Mouse (Mus musculus): ENCODE measurements around the gene Llgl2. TPM values are rescaled to one million over a fixed set of nuclear protein-coding genes. Genes with fewer than 3 reads are reported as not detected.

The Llgl2 gene
- polyA plus RNA-seq, 1 experiment from 2014 or later, result 66.0 TPM

DNA sequence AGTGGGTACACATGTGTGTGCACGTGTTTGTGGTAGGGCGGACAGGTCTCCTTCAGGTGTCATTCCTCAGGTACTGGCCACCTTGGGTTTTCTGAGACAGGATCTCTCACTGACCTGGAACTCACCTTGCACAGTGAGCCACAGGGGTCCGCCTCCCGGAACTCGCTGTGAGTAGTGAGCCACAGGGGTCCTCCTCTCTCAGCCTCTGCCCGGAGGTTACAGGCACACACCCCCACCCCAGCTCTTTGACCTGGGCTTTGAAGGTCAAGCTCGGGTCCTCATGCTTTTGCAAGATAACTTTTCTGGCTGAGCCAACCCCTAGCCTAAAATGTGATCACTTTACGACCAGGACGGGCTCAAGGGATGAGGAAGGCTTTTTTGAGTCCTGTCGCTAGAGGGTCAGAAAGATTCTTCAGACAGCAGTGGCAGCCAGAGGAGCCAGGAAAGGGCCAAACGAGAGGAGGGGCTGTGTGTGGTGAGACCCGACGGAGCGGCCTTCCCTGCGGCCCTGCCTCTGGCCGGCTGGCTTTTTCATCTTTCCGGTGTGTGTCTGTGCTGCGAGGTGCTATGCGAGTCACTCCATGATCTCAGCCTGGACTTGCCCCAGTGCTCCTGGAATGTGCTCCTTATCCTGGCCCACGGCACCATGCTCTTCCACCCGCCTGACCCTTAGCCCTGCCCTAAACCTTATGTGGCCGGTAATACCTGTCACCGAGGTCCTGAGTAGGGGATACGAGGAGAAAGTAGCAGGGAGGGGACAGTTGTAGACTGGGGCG lies 6.9 kb downstream of the Llgl2 start:
- Histone ChIP-seq H3K27ac (ENCODE audit: low read length) (peak overlapping the region; percentile 90), H3K9me3 (ENCODE audit: low read length) (no peaks in the 10 kb centered on the region), H3K4me3 (ENCODE audit: low read depth, low read length) (no peak overlapping the region), H3K4me2 (replicated peaks; ENCODE audit: low read depth, low read length) (peak overlapping the region; percentile 29), H3K9ac (replicated peaks; ENCODE audit: low read depth) (peak overlapping the region; percentile 19), H3K36me3 (ENCODE audit: insufficient read depth, low read length) (no peaks in the 10 kb centered on the region), H3K4me1 (ENCODE audit: insufficient read depth, low read depth, low read length) (peaks cover 24% of the 10 kb centered on the region; the same call in 1 of the 2 replicates), H3K27me3 (replicated peaks; ENCODE audit: insufficient read depth, low read length) (no peaks in the 10 kb centered on the region)
- no peak for TF ChIP-seq CTCF (IDR thresholded peaks at IDR 0.05)
- no peak for TF ChIP-seq EP300 (IDR thresholded peaks at IDR 0.05)
- WGBS, result 22% methylated on average over 24 of the region's 25 CpGs
- peak; percentile 32 for DNase-seq (ENCODE audit: low spot score)
- ATAC-seq, result peak; percentile 8

DNA sequence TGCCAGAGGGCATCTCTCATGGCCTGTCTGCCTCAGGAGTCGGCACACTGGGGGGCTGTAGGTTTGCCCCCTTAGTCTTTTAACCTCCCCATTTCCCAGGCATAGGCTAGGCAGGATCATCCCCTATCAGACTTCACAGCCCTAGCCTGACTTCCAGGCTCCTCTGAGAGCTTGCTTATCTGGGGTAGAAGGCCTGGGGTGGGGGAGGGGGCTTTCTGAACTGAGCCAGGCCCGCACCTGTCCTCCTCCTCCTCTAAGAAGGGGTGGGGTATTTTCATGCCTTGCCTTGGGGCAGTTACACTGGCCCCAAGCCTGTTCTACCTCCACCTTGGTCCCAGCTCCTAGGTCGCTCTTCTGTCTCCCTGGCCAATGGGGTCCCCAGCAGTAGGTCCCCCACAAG lies 7.7 kb downstream of the Llgl2 start:
- Histone ChIP-seq H3K4me2 (replicated peaks; ENCODE audit: low read depth, low read length) (peak overlapping the region; percentile 29), H3K27ac (ENCODE audit: low read length) (peak overlapping the region; percentile 90), H3K36me3 (ENCODE audit: insufficient read depth, low read length) (no peaks in the 10 kb centered on the region), H3K4me3 (ENCODE audit: low read depth, low read length) (no peak overlapping the region), H3K9me3 (ENCODE audit: low read length) (no peaks in the 10 kb centered on the region), H3K9ac (replicated peaks; ENCODE audit: low read depth) (no peak overlapping the region), H3K4me1 (ENCODE audit: insufficient read depth, low read depth, low read length) (peaks cover 24% of the 10 kb centered on the region; the same call in 1 of the 2 replicates), H3K27me3 (replicated peaks; ENCODE audit: insufficient read depth, low read length) (no peaks in the 10 kb centered on the region)
- ATAC-seq (no peak), DNase-seq (ENCODE audit: low spot score) (no peak)
- TF ChIP-seq EP300 (IDR thresholded peaks at IDR 0.05), result no peak
- TF ChIP-seq CTCF (IDR thresholded peaks at IDR 0.05), result no peak
- 37% methylated on average over 3 of the region's 3 CpGs for WGBS

DNA sequence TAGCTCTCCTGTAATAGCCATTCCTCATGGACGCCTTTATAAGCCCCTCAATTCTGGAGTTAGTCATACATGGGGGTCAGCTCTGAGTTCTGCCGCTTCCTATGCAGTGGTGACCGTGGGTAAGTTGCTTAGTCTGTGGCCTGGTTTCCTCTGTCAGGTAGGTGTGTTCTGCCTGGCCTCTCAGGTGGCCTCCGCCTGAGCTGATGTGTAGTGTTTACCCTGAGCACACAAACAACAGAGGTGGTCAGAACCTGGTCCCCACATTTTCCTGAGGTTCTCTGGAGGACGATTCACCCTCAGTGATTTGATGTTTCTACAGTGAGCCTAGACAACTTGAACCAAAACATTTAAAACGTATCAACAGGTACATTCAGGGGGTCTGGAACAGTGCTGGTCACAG lies 8.2 kb downstream of the Llgl2 start:
- TF ChIP-seq CTCF (IDR thresholded peaks at IDR 0.05), result no peak
- no peak for TF ChIP-seq EP300 (IDR thresholded peaks at IDR 0.05)
- H3K4me1 ChIP-seq (ENCODE audit: insufficient read depth, low read depth, low read length), result peaks cover 24% of the 10 kb centered on the region; the same call in 1 of the 2 replicates
- no peaks in the 10 kb centered on the region for H3K36me3 ChIP-seq (ENCODE audit: insufficient read depth, low read length)
- ATAC-seq, result peak; percentile 12; the same call in 1 of the 2 replicates
- no peaks in the 10 kb centered on the region for H3K9me3 ChIP-seq (ENCODE audit: low read length)
- no peak overlapping the region for H3K4me3 ChIP-seq (ENCODE audit: low read depth, low read length)
- H3K27me3 ChIP-seq (replicated peaks; ENCODE audit: insufficient read depth, low read length), result no peaks in the 10 kb centered on the region
- DNase-seq (ENCODE audit: low spot score), result peak; percentile 62
- 50% methylated on average over 6 of the region's 6 CpGs for WGBS
- H3K4me2 ChIP-seq (replicated peaks; ENCODE audit: low read depth, low read length), result peak overlapping the region; percentile 29
- H3K9ac ChIP-seq (replicated peaks; ENCODE audit: low read depth), result no peak overlapping the region
- peak overlapping the region; percentile 90 for H3K27ac ChIP-seq (ENCODE audit: low read length)

- Histone ChIP-seq H3K36me3 (ENCODE audit: insufficient read depth, low read length) (no peaks in the 10 kb centered on the region), H3K4me3 (ENCODE audit: low read depth, low read length) (no peak overlapping the region), H3K27me3 (replicated peaks; ENCODE audit: insufficient read depth, low read length) (no peaks in the 10 kb centered on the region), H3K27ac (ENCODE audit: low read length) (peak overlapping the region; percentile 90), H3K4me2 (replicated peaks; ENCODE audit: low read depth, low read length) (peak overlapping the region; percentile 6; the same call in 1 of the 2 replicates), H3K4me1 (ENCODE audit: insufficient read depth, low read depth, low read length) (peaks cover 24% of the 10 kb centered on the region; the same call in 1 of the 2 replicates), H3K9me3 (ENCODE audit: low read length) (no peaks in the 10 kb centered on the region), H3K9ac (replicated peaks; ENCODE audit: low read depth) (0 out of 2 replicates have a peak overlapping the region, but pooled peaks have one; percentile 4)
- TF ChIP-seq CTCF (IDR thresholded peaks at IDR 0.05), result no peak
- TF ChIP-seq EP300 (IDR thresholded peaks at IDR 0.05), result no peak
- ATAC-seq (0 out of 2 replicates have a peak, but pooled peaks have one; percentile 12), DNase-seq (ENCODE audit: low spot score) (peak; percentile 67)
- WGBS, result 11% methylated on average over 8 of the region's 8 CpGs
Observed at GRCm38 (mm10) chr11:115832523-115832922, 8.7 kb downstream of the Llgl2 start.

DNA sequence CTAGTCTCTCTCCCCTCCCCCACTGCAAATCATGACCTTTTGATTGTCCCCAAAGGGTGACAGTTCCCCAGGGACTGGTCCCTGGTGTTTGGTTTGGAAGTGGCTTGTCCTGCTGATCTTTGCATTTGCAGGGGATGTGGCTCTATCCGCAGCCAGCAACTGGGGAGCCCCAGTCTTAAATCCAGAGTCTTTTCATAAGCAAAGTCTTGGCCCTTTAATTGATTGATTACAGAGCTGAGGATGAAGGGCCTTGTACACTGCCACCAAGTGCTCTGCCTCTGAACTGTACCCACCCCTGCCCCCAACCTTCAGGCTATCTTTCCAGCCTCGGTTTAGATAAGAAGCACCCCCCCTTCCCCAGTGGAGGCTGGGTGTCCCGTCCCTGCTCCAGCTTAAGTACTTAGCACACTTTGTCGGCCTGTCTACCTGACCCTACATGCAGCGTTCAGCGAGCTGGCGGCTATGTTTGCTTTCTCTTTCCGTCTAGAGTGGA lies 9.2 kb downstream of the Llgl2 start:
- TF ChIP-seq CTCF (IDR thresholded peaks at IDR 0.05) (peak; percentile 35), EP300 (IDR thresholded peaks at IDR 0.05) (peak; percentile 79)
- Histone ChIP-seq H3K9me3 (ENCODE audit: low read length) (no peaks in the 10 kb centered on the region), H3K4me3 (ENCODE audit: low read depth, low read length) (no peak overlapping the region), H3K27me3 (replicated peaks; ENCODE audit: insufficient read depth, low read length) (no peaks in the 10 kb centered on the region), H3K27ac (ENCODE audit: low read length) (peak overlapping the region; percentile 90), H3K9ac (replicated peaks; ENCODE audit: low read depth) (0 out of 2 replicates have a peak overlapping the region, but pooled peaks have one; percentile 4), H3K4me2 (replicated peaks; ENCODE audit: low read depth, low read length) (no peak overlapping the region; the same call in 1 of the 2 replicates), H3K4me1 (ENCODE audit: insufficient read depth, low read depth, low read length) (peaks cover 24% of the 10 kb centered on the region; the same call in 1 of the 2 replicates), H3K36me3 (ENCODE audit: insufficient read depth, low read length) (no peaks in the 10 kb centered on the region)
- ATAC-seq (peak; percentile 42), DNase-seq (ENCODE audit: low spot score) (peak; percentile 75)
- 19% methylated on average over 8 of the region's 8 CpGs for WGBS

- DNase-seq (ENCODE audit: low spot score), result no peak
- Histone ChIP-seq H3K27me3 (replicated peaks; ENCODE audit: insufficient read depth, low read length) (no peaks in the 10 kb centered on the region), H3K4me3 (ENCODE audit: low read depth, low read length) (no peak overlapping the region), H3K36me3 (ENCODE audit: insufficient read depth, low read length) (no peaks in the 10 kb centered on the region), H3K9me3 (ENCODE audit: low read length) (no peaks in the 10 kb centered on the region), H3K4me2 (replicated peaks; ENCODE audit: low read depth, low read length) (no peak overlapping the region), H3K27ac (ENCODE audit: low read length) (peak overlapping the region; percentile 90), H3K9ac (replicated peaks; ENCODE audit: low read depth) (no peak overlapping the region), H3K4me1 (ENCODE audit: insufficient read depth, low read depth, low read length) (peaks cover 22% of the 10 kb centered on the region; the same call in 1 of the 2 replicates)
- TF ChIP-seq CTCF (IDR thresholded peaks at IDR 0.05) (no peak), EP300 (IDR thresholded peaks at IDR 0.05) (no peak)
- ATAC-seq, result no peak
- WGBS, result 67% methylated on average over 6 of the region's 6 CpGs
Observed at GRCm38 (mm10) chr11:115834033-115834432, 10.2 kb downstream of the Llgl2 start.
